Mouse (Mus musculus) brain, embryonic 14.5 days (tissue): ENCODE measurements around the gene Dppa4. TPM values are rescaled to one million over a fixed set of nuclear protein-coding genes. Genes with fewer than 3 reads are reported as not detected.

ENCODE experiments used
- DNase-seq: peaks from one replicate; pipeline ENCODE4 v3.0.0-alpha.2; 2011; ENCODE audit warnings: low read depth
- CTCF ChIP-seq: fragments of 200-500 bp; IDR thresholded peaks from 2 replicates; pipeline ENCODE4 v1.5.1; 2012; ENCODE audit warnings: inconsistent platforms, mild to moderate bottlenecking, moderate library complexity, borderline replicate concordance; ENCODE audit not compliant: insufficient read depth, insufficient read length; ENCODE audit errors: extremely low read depth
- POLR2A ChIP-seq: fragments of 200-500 bp; IDR thresholded peaks from 2 replicates; pipeline ENCODE4 v1.6.1; 2012; ENCODE audit warnings: mild to moderate bottlenecking, inconsistent platforms, borderline replicate concordance; ENCODE audit not compliant: poor library complexity, insufficient read depth, insufficient read length, severe bottlenecking; ENCODE audit errors: extremely low read depth
- polyA plus RNA-seq: library from polyadenylated mRNA; depleted of rRNA; stranded (reverse); fragments of >200 nt; gene quantifications from 2 replicates; pipeline ENCODE4 v1.2.3, GENCODE M21; 2012; rRNA removed

Dppa4 gene
- polyA plus RNA-seq, 1 experiment = not detected

- no peak for TF ChIP-seq CTCF
- no peak for TF ChIP-seq POLR2A
- DNase-seq = no peak
These were observed 51.8 kb downstream of the Dppa4 start for GRCm38 (mm10) chr16:48335326-48335725.

Other genes starting within 250 kb of the Dppa4 start
- gene Dppa2, start 20.2 kb downstream of the Dppa4 start, polyA plus RNA-seq = 0.04 TPM in 1 of 2 replicates, not detected in the other
- gene Gm5485, start 128.7 kb downstream of the Dppa4 start, polyA plus RNA-seq = not detected in 2 replicates
- gene Morc1, start 147.5 kb downstream of the Dppa4 start, polyA plus RNA-seq = 0.03 TPM in 1 of 2 replicates, not detected in the other